Mouse (Mus musculus): ENCODE results near the gene Chmp3.

The Chmp3 gene

GRCm38 (mm10) chr6:71609968-71610367 is 66.4 kb downstream of the Chmp3 start:
- no peak for DNase-seq (ENCODE audit: low spot score)

- DNase-seq (ENCODE audit: low spot score) = no peak
Observed at GRCm38 (mm10) chr6:71613225-71613624, 69.6 kb downstream of the Chmp3 start.

GRCm38 (mm10) chr6:71616959-71617358 is 73.4 kb downstream of the Chmp3 start:
- no peak for DNase-seq (ENCODE audit: low spot score)

GRCm38 (mm10) chr6:71621551-71621950 is 78.0 kb downstream of the Chmp3 start:
- DNase-seq (ENCODE audit: low spot score) = no peak

GRCm38 (mm10) chr6:71621981-71622380 is 78.4 kb downstream of the Chmp3 start:
- no peak for DNase-seq (ENCODE audit: low spot score)

GRCm38 (mm10) chr6:71624723-71625122 is 81.1 kb downstream of the Chmp3 start:
- DNase-seq (ENCODE audit: low spot score) = no peak

- no peak for DNase-seq (ENCODE audit: low spot score)
Observed at GRCm38 (mm10) chr6:71625984-71626383, 82.4 kb downstream of the Chmp3 start.

- DNase-seq (ENCODE audit: low spot score) = no peak
Observed at GRCm38 (mm10) chr6:71627325-71627724, 83.7 kb downstream of the Chmp3 start.

GRCm38 (mm10) chr6:71631196-71631595 is 87.6 kb downstream of the Chmp3 start:
- no peak for DNase-seq (ENCODE audit: low spot score)

GRCm38 (mm10) chr6:71631706-71632461 is 88.3 kb downstream of the Chmp3 start:
- DNase-seq (ENCODE audit: low spot score) = peak; percentile 38

Measured in ovary, postnatal 14 days (tissue).